Mouse (Mus musculus) small intestine, adult 2 months (tissue): ENCODE data around the gene Klc1. TPM values are rescaled to one million over a fixed set of nuclear protein-coding genes. Genes with fewer than 3 reads are reported as not detected.
A peak's percentile ranks its signal among the peaks of the same experiment; 100 is the strongest.

Experiments
- H3K27ac ChIP-seq: fragments of 200-500 bp; 2 replicates; pipeline ENCODE4 v1.5.1; 2012; ENCODE audit warnings: low read depth, low read length, control low read depth, inconsistent platforms; ENCODE audit not compliant: insufficient read depth
- H3K27me3 ChIP-seq: fragments of 200-500 bp; 2 replicates; pipeline ENCODE4 v1.6.1; 2012; ENCODE audit warnings: mild to moderate bottlenecking, moderate library complexity, low read length, inconsistent platforms; ENCODE audit not compliant: control insufficient read depth, insufficient read depth
- H3K36me3 ChIP-seq: fragments of 200-500 bp; 2 replicates; pipeline ENCODE4 v1.6.1; 2012; ENCODE audit warnings: mild to moderate bottlenecking, low read length, control low read depth, inconsistent platforms; ENCODE audit not compliant: control insufficient read depth, insufficient read depth
- H3K4me1 ChIP-seq: fragments of 200-500 bp; 2 replicates; pipeline ENCODE4 v1.6.1; 2012; ENCODE audit warnings: low read length, inconsistent platforms, mixed read lengths; ENCODE audit not compliant: control insufficient read depth, insufficient read depth, insufficient read length
- H3K4me3 ChIP-seq: fragments of 200-500 bp; 2 replicates; pipeline ENCODE4 v1.5.1; 2012; ENCODE audit warnings: low read depth, mild to moderate bottlenecking, control low read depth, inconsistent platforms, low read length, moderate library complexity
- CTCF ChIP-seq: fragments of 200-500 bp; IDR thresholded peaks from 2 replicates; pipeline ENCODE4 v1.5.1; 2012; ENCODE audit warnings: low read depth, mild to moderate bottlenecking, control low read depth, inconsistent platforms, low read length, moderate library complexity, mixed read lengths; ENCODE audit not compliant: insufficient replicate concordance, insufficient read length; ENCODE audit errors: extremely low read depth
- POLR2A ChIP-seq: fragments of 200-500 bp; IDR thresholded peaks from 2 replicates; pipeline ENCODE4 v1.6.1; 2012; ENCODE audit warnings: low read depth, mild to moderate bottlenecking, control low read depth, inconsistent platforms, low read length, moderate library complexity
- WGBS: fragments of 180-500 bp; shearing (Covaris S2); methylation state at CpG from one replicate; pipeline ENCODE4 v1.1.7; 2018; 5-methylcytosine and 5-hydroxymethylcytosine counted together
- polyA plus RNA-seq: library from polyadenylated mRNA; depleted of rRNA; stranded (reverse); fragments of >200 nt; gene quantifications from 2 replicates; pipeline ENCODE4 v1.2.3, GENCODE M21; 2012

The Klc1 gene
- polyA plus RNA-seq, 1 experiment, result 55.8 TPM

- 11% methylated on average over 19 of the region's 19 CpGs for WGBS
- TF ChIP-seq POLR2A (peak; percentile 71; the same call in 1 of the 2 replicates), CTCF (no peak)
- Histone ChIP-seq H3K27ac (peak overlapping the region; percentile 99), H3K4me3 (peak overlapping the region; percentile 94), H3K36me3 (peaks cover 2% of the 10 kb centered on the region; the same call in 1 of the 2 replicates), H3K4me1 (peaks cover 31% of the 10 kb centered on the region), H3K27me3 (no peaks in the 10 kb centered on the region)
Observed at GRCm38 (mm10) chr12:111814769-111815762, 56.4 kb downstream of the Klc1 start.

GRCm38 (mm10) chr12:111816528-111816927, 57.9 kb downstream of the Klc1 start:
- no peak for TF ChIP-seq CTCF
- no peak for TF ChIP-seq POLR2A
- 27% methylated on average over 13 of the region's 13 CpGs for WGBS
- H3K36me3 ChIP-seq, result peaks cover 5% of the 10 kb centered on the region
- no peaks in the 10 kb centered on the region for H3K27me3 ChIP-seq
- H3K4me3 ChIP-seq, result peak overlapping the region; percentile 94
- H3K27ac ChIP-seq, result peak overlapping the region; percentile 98
- peaks cover 34% of the 10 kb centered on the region for H3K4me1 ChIP-seq

- H3K27me3 ChIP-seq, result no peaks in the 10 kb centered on the region
- peak overlapping the region; percentile 94 for H3K4me3 ChIP-seq
- TF ChIP-seq CTCF, result peak; percentile 25; the same call in 1 of the 2 replicates
- peak; percentile 78 for TF ChIP-seq POLR2A
- peaks cover 34% of the 10 kb centered on the region for H3K4me1 ChIP-seq
- WGBS, result 31% methylated on average over 9 of the region's 9 CpGs
- H3K27ac ChIP-seq, result peak overlapping the region; percentile 98
- peaks cover 5% of the 10 kb centered on the region for H3K36me3 ChIP-seq
Observed at GRCm38 (mm10) chr12:111816967-111817366, 58.3 kb downstream of the Klc1 start.

GRCm38 (mm10) chr12:111817991-111818390, 59.3 kb downstream of the Klc1 start:
- H3K27ac ChIP-seq, result peak overlapping the region; percentile 97

GRCm38 (mm10) chr12:111819936-111820335, 61.3 kb downstream of the Klc1 start:
- H3K27me3 ChIP-seq, result no peaks in the 10 kb centered on the region
- WGBS, result 36% methylated on average over 8 of the region's 8 CpGs
- no peak overlapping the region for H3K4me3 ChIP-seq
- peaks cover 26% of the 10 kb centered on the region for H3K4me1 ChIP-seq
- H3K36me3 ChIP-seq, result peaks cover 23% of the 10 kb centered on the region
- no peak overlapping the region for H3K27ac ChIP-seq
- TF ChIP-seq CTCF (no peak), POLR2A (no peak)

More at GRCm38 (mm10) chr12:111817991-111818390, 59.3 kb downstream of the Klc1 start:
- no peak for TF ChIP-seq CTCF
- no peak for TF ChIP-seq POLR2A
- no peaks in the 10 kb centered on the region for H3K27me3 ChIP-seq
- H3K36me3 ChIP-seq, result peaks cover 5% of the 10 kb centered on the region
- peaks cover 29% of the 10 kb centered on the region for H3K4me1 ChIP-seq
- WGBS, result 29% methylated on average over 8 of the region's 8 CpGs
- H3K4me3 ChIP-seq, result peak overlapping the region; percentile 35

GRCm38 (mm10) chr12:111820708-111821107, 62.1 kb downstream of the Klc1 start:
- Histone ChIP-seq H3K27me3 (no peaks in the 10 kb centered on the region), H3K36me3 (peaks cover 30% of the 10 kb centered on the region), H3K4me1 (peaks cover 22% of the 10 kb centered on the region), H3K4me3 (no peak overlapping the region), H3K27ac (no peak overlapping the region)
- TF ChIP-seq CTCF (no peak), POLR2A (no peak)
- WGBS, result 63% methylated on average over 7 of the region's 7 CpGs

GRCm38 (mm10) chr12:111821931-111822330, 63.3 kb downstream of the Klc1 start:
- no peak overlapping the region for H3K27ac ChIP-seq
- no peak overlapping the region for H3K4me3 ChIP-seq
- H3K27me3 ChIP-seq, result no peaks in the 10 kb centered on the region
- 71% methylated on average over 4 of the region's 4 CpGs for WGBS
- H3K36me3 ChIP-seq, result peaks cover 43% of the 10 kb centered on the region
- H3K4me1 ChIP-seq, result peaks cover 22% of the 10 kb centered on the region
- no peak for TF ChIP-seq CTCF
